Mouse (Mus musculus) embryo, embryonic 9.5 days (tissue): ENCODE results near the gene R3hdm2.

Experiments used
- DNase-seq: peaks from one replicate; pipeline ENCODE4 v3.0.0-alpha.2; 2017; ENCODE audit errors: extremely low spot score

Gene R3hdm2

GRCm38 (mm10) chr10:127380251-127380691 is at the start of gene R3hdm2:
Gene R3hdm2 (plus strand): TSS chr10:127380327.
- DNase-seq = peak; percentile 97

DNA sequence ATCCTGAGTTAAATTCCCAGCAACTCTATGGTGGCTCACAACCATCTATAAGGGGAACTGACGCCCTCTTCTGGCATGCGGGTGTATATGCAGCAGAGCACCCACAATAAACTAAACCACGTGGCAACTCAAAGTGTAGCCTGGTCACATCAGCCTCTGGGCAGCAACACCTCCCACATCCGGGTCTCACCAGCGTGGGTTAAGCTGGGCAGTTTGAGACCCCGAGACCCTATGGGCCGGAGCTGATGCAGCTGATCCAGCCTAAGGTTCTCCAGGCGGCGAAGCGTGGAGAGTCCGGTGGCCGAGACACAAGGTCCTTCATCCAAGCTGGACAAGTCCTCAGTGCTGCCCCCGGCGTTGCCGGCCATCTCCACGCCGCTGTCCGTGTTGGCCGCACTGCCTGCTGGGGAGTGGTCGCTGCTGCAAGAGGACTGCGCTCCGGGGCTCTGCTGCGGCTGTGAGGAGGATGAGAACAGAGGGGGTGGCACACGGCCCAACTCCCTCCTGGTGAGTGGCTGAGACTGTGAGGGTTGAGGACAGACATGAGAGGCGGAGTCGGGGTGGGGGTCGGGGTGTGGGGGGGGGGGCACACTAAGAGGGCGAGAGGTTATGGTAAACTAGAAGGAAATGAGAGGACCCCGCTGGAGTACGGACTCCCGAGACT is 47.8 kb upstream of the R3hdm2 start:
- peak; percentile 48 for DNase-seq

DNA sequence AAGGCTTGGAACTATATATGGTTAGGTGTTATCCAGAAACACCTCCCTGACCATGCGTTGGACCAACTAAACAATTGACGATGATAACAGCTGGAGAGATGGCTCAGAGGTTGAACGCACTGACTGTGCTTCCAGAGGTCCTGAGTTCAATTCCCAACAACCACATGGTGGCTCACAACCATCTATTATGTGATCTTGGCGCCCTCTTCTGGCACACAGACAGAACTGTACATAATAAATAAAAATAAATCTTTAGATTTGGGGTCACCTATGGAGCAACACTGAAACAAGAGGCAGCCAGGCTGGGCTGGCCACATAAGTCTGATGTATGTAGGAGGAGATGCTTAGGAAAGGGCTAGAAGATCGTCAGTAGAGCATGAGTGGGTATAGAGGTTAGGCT is 47.0 kb upstream of the R3hdm2 start:
- no peak for DNase-seq

GRCm38 (mm10) chr10:127335271-127335670 is 44.9 kb upstream of the R3hdm2 start:
- no peak for DNase-seq

DNA sequence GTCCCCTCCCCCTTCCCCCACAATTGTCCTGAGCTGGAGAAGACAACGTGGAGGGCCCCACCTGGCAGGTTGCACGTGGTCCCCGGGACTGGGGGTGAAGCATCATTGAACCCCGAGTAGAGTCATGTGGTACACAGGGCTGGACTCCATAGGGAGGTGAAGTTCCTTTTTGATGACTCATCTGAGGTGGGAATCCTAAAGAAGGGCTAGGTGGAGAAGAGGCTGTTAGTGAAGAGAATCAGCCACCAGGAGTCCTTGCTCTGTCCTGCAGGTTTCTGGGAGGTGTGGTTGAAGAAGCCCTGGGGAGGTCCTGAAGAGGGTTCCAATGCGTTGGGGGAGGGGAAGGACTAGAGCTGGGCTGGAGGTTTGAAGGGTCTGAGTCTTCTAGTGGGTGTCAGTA is 43.2 kb upstream of the R3hdm2 start:
- DNase-seq = no peak

- no peak for DNase-seq
These were observed 42.5 kb upstream of the R3hdm2 start for GRCm38 (mm10) chr10:127337536-127338099.

DNA sequence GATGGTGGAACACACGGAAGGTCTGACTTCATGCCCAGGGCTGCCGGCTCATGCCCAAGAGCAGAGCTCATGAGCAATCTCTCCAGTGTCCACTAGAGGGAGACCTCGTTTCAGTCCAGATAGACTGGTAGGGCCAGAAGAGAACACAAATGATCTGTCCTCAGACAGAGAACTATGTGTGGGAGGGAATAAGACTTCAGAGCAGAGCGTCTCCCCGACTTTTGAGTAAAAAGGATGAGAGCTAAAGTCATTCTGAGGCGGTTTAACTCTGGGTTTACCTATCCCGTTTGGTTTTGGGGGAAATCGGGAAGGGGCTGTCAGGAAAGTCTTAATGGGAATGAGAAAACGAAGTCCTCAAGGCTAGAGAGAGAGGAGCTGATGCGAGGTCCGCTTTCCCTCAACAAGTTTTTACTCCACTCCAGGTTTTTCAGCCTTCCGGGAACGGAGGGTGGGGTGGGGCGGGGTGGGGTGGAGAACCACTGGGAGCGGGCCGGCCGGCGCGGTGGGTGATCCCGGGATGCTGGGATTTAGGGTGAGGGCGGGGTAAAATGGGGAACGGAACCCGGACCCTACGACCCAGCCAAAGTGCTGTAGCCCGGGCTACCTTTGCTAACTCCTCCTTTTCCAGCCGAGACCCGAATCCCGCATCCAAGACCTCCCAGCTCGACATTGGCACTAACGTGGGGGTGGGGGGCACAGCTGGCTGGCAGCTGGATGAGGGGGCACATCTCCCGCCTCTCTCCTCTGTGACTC is 41.0 kb upstream of the R3hdm2 start:
- DNase-seq = peak; percentile 91

GRCm38 (mm10) chr10:127339683-127340576 is 40.2 kb upstream of the R3hdm2 start:
- peak; percentile 89 for DNase-seq

DNA sequence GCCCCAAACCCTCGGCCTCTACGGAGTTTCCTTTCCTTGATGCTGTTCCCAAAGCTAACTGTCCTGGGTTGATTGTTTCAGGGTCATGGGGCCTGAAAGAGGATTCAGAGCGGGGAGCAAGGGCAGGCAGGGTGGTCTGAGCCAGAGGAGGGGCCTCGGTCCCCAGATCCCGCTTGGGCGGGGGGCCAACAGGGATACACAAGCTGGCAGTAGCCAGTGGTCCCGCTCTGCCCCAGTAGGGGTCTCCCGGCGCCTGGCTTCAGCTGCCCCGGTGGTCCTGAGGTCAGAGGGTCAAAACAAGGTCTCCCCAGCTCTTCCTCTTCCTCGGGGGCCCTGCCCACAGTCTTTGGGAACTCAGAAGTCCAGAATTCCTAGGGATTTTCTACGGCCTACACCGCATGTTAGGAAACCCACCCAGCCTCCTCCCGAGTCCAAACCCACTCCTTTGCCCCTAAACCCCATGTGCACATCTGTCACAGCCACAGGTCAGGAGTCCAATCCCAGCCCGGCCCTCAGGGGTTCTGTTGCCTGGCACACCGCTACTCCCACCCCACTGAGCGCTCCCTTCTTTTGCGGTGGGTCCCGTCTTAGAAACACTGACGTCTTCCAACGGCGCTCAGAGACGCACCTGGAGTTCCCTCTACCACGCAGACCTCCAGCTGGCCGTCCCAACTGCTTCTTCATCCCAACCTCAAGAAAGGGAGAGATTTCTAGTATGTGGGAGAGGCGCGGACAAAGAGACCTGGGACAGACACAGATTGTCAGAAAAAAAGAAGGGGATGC is 39.4 kb upstream of the R3hdm2 start:
- peak; percentile 84 for DNase-seq

DNA sequence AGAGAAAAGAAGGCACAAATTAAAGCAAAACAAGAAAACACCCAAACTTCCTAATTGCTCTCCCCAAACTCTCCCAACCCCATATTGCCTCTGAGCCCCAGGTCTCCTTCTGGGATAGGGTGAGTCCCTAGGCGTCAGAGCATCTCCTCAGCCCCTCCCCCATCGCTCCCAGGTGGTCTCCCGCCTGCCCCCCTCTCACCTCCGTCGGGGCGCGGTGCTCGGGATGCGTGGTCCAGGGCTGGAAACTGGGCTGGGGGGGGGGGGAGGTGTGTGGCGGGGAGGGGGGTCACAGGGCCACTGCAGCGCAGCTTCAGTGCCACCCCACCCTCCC is 38.8 kb upstream of the R3hdm2 start:
- peak; percentile 69 for DNase-seq

GRCm38 (mm10) chr10:127341891-127342639 is 38.1 kb upstream of the R3hdm2 start, which contains the start of gene Gli1:
Gene Gli1 (minus strand): TSS chr10:127341974.
- peak; percentile 88 for DNase-seq

DNA sequence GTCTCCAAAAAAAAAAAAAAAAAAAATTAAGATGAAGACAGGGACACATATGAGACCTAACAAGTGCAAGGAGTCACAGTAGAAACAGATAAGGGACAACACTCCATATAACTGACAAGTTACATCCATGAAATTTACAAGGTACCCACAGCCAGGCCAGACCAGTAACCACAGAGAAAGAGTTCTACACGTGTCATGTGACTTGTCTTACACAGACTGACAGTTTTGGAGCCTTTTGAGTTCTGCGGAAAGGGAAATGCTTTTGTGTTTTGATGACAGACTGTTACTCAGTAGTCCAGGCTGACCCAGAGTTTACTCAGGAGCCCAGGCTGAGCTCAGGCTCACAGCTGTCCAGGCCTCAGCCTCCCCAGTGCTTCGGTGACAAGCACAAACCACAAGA is 37.1 kb upstream of the R3hdm2 start:
- DNase-seq = no peak

DNA sequence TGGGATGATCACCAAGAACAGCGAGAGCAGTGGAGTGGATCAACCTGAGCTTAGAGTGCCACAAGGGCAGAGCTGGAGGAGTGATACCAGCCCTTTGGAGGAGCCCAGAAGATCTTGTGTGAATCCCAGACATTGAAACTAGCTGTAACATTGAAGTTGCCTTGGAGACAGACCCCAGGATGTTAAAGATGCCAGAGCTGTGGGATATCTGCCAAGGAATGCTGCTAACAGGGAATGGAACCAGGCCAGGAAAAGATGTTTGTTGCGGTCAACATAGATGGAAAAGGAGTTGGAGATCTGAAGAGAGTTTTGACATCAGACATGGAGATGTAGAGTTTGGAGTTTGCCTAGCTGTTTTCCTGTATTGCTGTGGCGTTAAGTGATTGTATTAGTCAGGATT is 34.0 kb upstream of the R3hdm2 start:
- DNase-seq = no peak

GRCm38 (mm10) chr10:127348957-127349356 is 31.2 kb upstream of the R3hdm2 start:
- no peak for DNase-seq

GRCm38 (mm10) chr10:127349810-127350209 is 30.3 kb upstream of the R3hdm2 start:
- no peak for DNase-seq

- peak; percentile 77 for DNase-seq
These were observed 29.4 kb upstream of the R3hdm2 start for GRCm38 (mm10) chr10:127350594-127351284.

GRCm38 (mm10) chr10:127351285-127351595 is 28.9 kb upstream of the R3hdm2 start:
- no peak for DNase-seq

- no peak for DNase-seq
These were observed 28.4 kb upstream of the R3hdm2 start for GRCm38 (mm10) chr10:127351719-127352118.

DNA sequence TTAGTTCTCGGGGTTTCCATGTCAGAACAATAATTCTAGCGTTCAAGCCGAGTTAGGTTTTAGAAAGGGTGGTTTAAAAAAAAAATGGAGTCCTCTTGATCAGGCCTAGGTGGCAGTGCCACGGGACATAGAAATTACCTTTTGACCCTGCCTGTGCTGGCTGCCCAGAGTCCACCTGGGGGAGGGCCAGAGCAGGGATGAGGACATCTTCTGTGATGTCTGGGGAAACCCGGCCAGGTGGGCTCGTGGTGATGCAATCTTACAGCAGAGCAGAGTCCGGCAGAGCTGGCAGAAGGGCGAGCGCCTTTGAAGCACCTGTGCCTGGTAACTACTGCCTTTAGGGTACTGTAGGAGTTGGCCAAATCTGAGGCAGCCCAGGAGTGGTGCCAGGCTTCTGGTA is 27.9 kb upstream of the R3hdm2 start:
- no peak for DNase-seq

DNA sequence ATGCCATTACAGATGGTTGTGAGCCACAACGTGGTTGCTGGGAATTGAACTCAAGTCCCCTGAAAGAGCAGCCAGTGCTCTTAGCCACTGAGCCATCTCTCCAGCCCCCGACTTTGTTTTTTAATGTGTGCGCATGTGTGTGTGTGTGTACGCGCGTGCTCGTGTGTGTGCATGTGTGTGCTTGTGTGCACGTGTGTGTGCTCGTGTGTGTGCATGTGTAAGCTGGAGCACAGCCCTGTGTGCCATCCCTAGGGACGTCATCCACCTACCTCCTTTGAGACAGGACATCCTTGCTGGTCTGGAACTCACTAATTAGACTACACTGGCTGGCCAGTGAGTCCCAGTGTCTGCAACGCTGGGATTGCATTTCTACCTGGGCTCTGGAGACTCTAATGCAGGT is 27.4 kb upstream of the R3hdm2 start:
- DNase-seq = no peak
